Mouse (Mus musculus) adrenal gland, postnatal 25 days (tissue): ENCODE results near the gene Zfp646. TPM values are rescaled to one million over a fixed set of nuclear protein-coding genes. Genes with fewer than 3 reads are reported as not detected.
"Not testable (repeated sequence)": the region's sequence is repeated elsewhere in the genome, so short reads cannot be mapped to it uniquely, and the experiment has no call there.

Source experiments
- DNase-seq: peaks from one replicate; pipeline ENCODE4 v3.0.0; 2021; ENCODE audit warnings: mixed read lengths
- long read RNA-seq: library from polyadenylated mRNA; stranded (forward); transcript quantifications from one replicate; pipeline ENCODE4 v2.0.0, GENCODE M21; 2021
- total RNA-seq: library from RNA; stranded (reverse); gene quantifications from 2 replicates; pipeline ENCODE4 v1.2.3, GENCODE M21; 2021

Zfp646 gene
- total RNA-seq: 41.2 and 42.2 TPM in 2 replicates
- long read RNA-seq, partial matches to known transcripts: 6 of 6 reads
- long read RNA-seq, other reads (novel, unspliced or antisense): 0 of 6 reads

GRCm38 (mm10) chr7:127876041-127876466 is at the start of gene Zfp646:
TSS of gene Zfp646 (plus strand) at chr7:127876221.
- peak; percentile 76 for DNase-seq

GRCm38 (mm10) chr7:127835550-127835949 is 40.5 kb upstream of the Zfp646 start:
- no peak for DNase-seq

GRCm38 (mm10) chr7:127837473-127837872 is 38.5 kb upstream of the Zfp646 start:
- no peak for DNase-seq

- not testable (repeated sequence) for DNase-seq
Measured at GRCm38 (mm10) chr7:127837878-127838277, 38.1 kb upstream of the Zfp646 start.

GRCm38 (mm10) chr7:127840031-127840430 is 36.0 kb upstream of the Zfp646 start:
- not testable (repeated sequence) for DNase-seq

- peak; percentile 50 for DNase-seq
Measured at GRCm38 (mm10) chr7:127840886-127841285, 35.1 kb upstream of the Zfp646 start.

- peak; percentile 95 for DNase-seq
Measured at GRCm38 (mm10) chr7:127841340-127842000, 34.6 kb upstream of the Zfp646 start.

GRCm38 (mm10) chr7:127842001-127842718 is 33.9 kb upstream of the Zfp646 start:
- DNase-seq: peak; percentile 81

- DNase-seq: no peak
Measured at GRCm38 (mm10) chr7:127849973-127850875, 25.8 kb upstream of the Zfp646 start.

- no peak for DNase-seq
Measured at GRCm38 (mm10) chr7:127850906-127851305, 25.1 kb upstream of the Zfp646 start.

GRCm38 (mm10) chr7:127858258-127858657 is 17.8 kb upstream of the Zfp646 start:
- DNase-seq: no peak

- DNase-seq: no peak
Measured at GRCm38 (mm10) chr7:127866434-127866833, 9.6 kb upstream of the Zfp646 start.

- no peak for DNase-seq
Measured at GRCm38 (mm10) chr7:127867641-127868040, 8.4 kb upstream of the Zfp646 start.

GRCm38 (mm10) chr7:127869149-127869810 is 6.7 kb upstream of the Zfp646 start:
- no peak for DNase-seq

GRCm38 (mm10) chr7:127870136-127870821 is 5.7 kb upstream of the Zfp646 start:
- DNase-seq: no peak

GRCm38 (mm10) chr7:127874812-127875626 is 1.0 kb upstream of the Zfp646 start:
- no peak for DNase-seq

GRCm38 (mm10) chr7:127875627-127876001 is 407 bp upstream of the Zfp646 start:
- peak; percentile 88 for DNase-seq

- peak; percentile 83 for DNase-seq
Measured at GRCm38 (mm10) chr7:127876467-127877348, 687 bp downstream of the Zfp646 start, which contains the start of gene Zfp668. TSS of gene Zfp668 (minus strand) at chr7:127876828.

GRCm38 (mm10) chr7:127879301-127879700 is 3.3 kb downstream of the Zfp646 start:
- DNase-seq: no peak
